Mouse (Mus musculus): ENCODE measurements at regions not wholly inside any gene's neighbourhood (a gene's known extent, or its start where the extent isn't known, plus 50 kb on each side); places are given as distances from the start of the nearest gene placed in this dataset.

DNA sequence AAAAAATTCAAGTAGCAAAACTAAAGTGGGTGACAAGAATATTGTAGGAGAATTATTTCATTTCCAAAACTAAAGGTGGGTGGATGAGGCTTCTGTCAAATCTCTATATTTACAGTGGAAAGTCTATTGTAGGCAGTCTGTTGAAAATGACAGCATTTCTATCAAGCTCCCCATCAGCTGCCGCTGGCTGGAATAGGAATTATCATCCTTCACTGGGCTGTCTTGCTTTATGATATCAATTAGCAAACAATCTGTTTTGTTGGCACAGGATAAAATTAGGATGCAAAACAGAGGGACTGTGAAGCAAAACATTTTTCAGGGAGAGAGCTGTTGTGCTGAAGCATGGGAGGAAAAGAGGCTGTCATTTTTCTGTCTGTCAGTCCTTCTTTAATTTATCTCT lies 1249.0 kb downstream of the Hace1 start:
- DNase-seq (ENCODE audit: low spot score) = no peak

DNA sequence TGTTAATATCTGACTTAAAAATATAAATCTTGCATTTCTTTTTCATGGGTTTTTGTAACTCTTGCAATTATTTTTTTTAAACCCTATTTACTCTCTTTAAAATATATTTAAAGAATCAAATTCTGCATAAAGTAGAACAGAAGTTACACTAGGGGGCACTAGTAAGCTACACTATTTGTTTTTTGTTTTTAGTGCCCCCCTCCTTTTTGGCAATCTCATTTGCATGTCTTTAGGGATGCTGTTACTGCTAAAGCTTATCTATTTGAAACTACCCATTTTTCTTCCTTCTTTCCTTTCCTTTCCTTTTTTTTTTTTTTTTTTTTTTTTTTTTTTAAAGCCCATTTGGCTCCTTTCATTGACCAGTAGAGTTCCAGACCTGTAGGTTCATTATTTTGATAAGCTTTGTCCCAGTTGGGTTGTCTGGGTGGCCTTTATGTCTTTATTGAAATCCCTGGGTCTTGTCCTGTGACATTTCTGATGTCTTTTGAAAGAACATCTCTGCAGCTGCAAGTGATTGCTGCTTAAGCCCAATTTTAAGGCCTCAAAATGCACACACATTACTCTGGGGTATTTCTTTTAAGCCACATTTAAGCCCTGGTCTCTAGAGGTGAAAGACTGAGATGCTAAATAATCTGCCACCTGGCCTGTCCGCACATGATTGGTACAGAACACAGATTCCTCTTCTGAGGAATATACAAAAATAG lies 1249.6 kb downstream of the Hace1 start:
- DNase-seq (ENCODE audit: low spot score) = no peak

DNA sequence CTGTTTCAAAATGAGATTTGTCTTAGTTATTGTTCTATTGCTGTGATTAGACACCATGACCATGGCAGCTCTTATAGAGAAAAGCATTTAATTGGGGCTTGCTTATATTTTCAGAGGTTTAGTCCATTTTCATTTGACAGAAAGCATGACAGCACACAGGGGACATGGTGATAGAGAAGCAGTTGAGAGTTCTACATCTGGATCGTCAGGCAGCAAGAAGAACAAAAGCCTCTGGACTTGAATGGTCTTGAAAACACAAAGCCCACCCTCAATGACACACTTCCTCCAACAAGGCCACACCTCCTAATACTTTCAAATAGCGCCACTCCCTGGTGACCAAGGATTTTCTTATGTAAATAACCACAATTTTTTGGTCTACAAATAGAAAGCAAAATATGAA lies 1250.5 kb downstream of the Hace1 start:
- DNase-seq (ENCODE audit: low spot score) = no peak

DNA sequence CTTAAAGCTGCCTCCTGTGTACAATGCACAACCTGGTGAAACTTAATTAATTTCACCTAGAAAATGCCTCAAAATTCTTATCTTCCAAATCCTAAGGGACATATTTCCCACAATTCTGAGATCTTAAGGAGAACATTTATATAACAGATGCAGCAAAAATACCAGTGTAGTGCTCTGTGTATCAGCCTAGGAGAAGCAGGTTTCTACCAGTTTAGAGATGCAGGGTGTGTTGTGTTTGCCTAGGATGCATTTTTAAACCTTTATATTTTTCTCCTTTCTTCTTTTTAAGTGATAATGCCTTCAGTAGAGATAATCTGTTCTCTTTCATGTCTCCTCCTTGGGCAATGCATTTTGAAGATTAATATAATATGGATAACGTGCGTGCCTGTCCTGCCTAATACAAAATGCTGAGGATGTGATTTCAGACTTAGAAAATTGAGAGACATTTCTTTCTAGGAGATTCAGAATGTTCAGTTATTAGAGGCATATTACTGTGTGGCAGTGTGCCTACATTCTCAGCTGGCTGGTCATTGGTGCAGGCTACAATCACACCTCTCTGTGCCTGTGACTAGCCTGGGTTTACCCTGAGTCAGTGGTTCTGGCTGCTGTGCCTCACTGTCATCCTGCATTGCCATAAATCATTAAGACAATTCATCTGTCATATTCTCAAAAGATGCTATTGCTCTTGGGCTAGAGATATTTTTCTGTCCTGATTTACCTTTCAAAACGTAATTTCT lies 1268.1 kb downstream of the Hace1 start:
- no peak for DNase-seq (ENCODE audit: low spot score)

Data from testis, postnatal 10 days (tissue).